Mouse (Mus musculus) neutrophil, adult 5-6 weeks (primary cell): Measurements from ENCODE around the gene Sspo. TPM values are rescaled to one million over a fixed set of nuclear protein-coding genes. Genes with fewer than 3 reads are reported as not detected.
A peak's percentile ranks its signal among the peaks of the same experiment; 100 is the strongest.

Experiments
- ATAC-seq: fragments of 151-379, 151-347 bp; 2 replicates; pipeline ENCODE4 v1.8.0; 2017; ENCODE audit warnings: mild to moderate bottlenecking, moderate TSS enrichment; ENCODE audit not compliant: insufficient number of reproducible peaks, poor library complexity, low FRiP score, severe bottlenecking; ENCODE audit errors: extremely low read depth
- total RNA-seq: library from RNA; stranded (forward); fragments of 200-1000 nt; gene quantifications from 2 replicates; pipeline ENCODE4 v1.2.3, GENCODE M21; 2017

Sspo gene
- total RNA-seq, 1 experiment from 2014 or later: not detected

GRCm38 (mm10) chr6:48434651-48435050 is 13.4 kb upstream of the Sspo start:
- no peak for ATAC-seq

GRCm38 (mm10) chr6:48435111-48435510 is 12.9 kb upstream of the Sspo start:
- ATAC-seq: no peak

GRCm38 (mm10) chr6:48435706-48436349 is 12.2 kb upstream of the Sspo start:
- no peak for ATAC-seq

- ATAC-seq: no peak
Measured at GRCm38 (mm10) chr6:48437679-48438376, 10.2 kb upstream of the Sspo start.

- ATAC-seq: no peak
Measured at GRCm38 (mm10) chr6:48438475-48439125, 9.4 kb upstream of the Sspo start.

GRCm38 (mm10) chr6:48439654-48440053 is 8.4 kb upstream of the Sspo start:
- no peak for ATAC-seq

GRCm38 (mm10) chr6:48440306-48441014 is 7.6 kb upstream of the Sspo start:
- ATAC-seq: no peak

- ATAC-seq: peak; percentile 77
Measured at GRCm38 (mm10) chr6:48443592-48444309, 4.3 kb upstream of the Sspo start.

GRCm38 (mm10) chr6:48444310-48445180 is 3.5 kb upstream of the Sspo start:
- no peak for ATAC-seq

- ATAC-seq: no peak
Measured at GRCm38 (mm10) chr6:48445181-48446101, 2.6 kb upstream of the Sspo start, which contains the start of gene Zfp467. Zfp467 (minus strand) TSS chr6:48445825.

GRCm38 (mm10) chr6:48446256-48446655 is 1.8 kb upstream of the Sspo start:
- ATAC-seq: no peak

- no peak for ATAC-seq
Measured at GRCm38 (mm10) chr6:48446896-48447295, 1.1 kb upstream of the Sspo start.

- no peak for ATAC-seq
Measured at GRCm38 (mm10) chr6:48448527-48448926, 498 bp downstream of the Sspo start.

GRCm38 (mm10) chr6:48452151-48452550 is 4.1 kb downstream of the Sspo start:
- no peak for ATAC-seq

- no peak for ATAC-seq
Measured at GRCm38 (mm10) chr6:48452771-48453170, 4.7 kb downstream of the Sspo start.

- no peak for ATAC-seq
Measured at GRCm38 (mm10) chr6:48464966-48465679, 17.1 kb downstream of the Sspo start.
